Mouse (Mus musculus) MEL (cell line): ENCODE results near the gene Pak7. TPM values are rescaled to one million over a fixed set of nuclear protein-coding genes. Genes with fewer than 3 reads are reported as not detected.

ENCODE experiments used
- DNase-seq: peaks from one replicate; pipeline ENCODE4 v3.0.0; 2011; ENCODE audit warnings: low read depth, low spot score
- H3K27ac ChIP-seq: 2 replicates; pipeline ENCODE4 v1.5.1; 2012; ENCODE audit warnings: low read depth, mild to moderate bottlenecking, control low read depth, low read length, moderate library complexity; ENCODE audit not compliant: control insufficient read depth
- H3K27me3 ChIP-seq, 2 experiments: fragments of 150-350 bp in 1 of 2; sonication (generic) in 1 of 2; 2 replicates each; pipeline ENCODE4 v1.6.1; 2012; ENCODE audit warnings: low read length in 2 of 2, mild to moderate bottlenecking in 2 of 2, improper control_type of control experiment in 1 of 2, moderate library complexity in 1 of 2; ENCODE audit not compliant: insufficient read depth in 2 of 2, control insufficient read depth in 1 of 2
- H3K36me3 ChIP-seq, 2 experiments: 2 replicates each; pipeline ENCODE4 v1.6.1; 2012 to 2014; ENCODE audit warnings: low read length in 2 of 2, improper control_type of control experiment in 1 of 2, inconsistent platforms in 1 of 2, mild to moderate bottlenecking in 1 of 2; ENCODE audit not compliant: insufficient read depth in 2 of 2, control insufficient read depth in 1 of 2
- H3K4me1 ChIP-seq, 2 experiments: fragments of 150-350 bp in 1 of 2; sonication (generic) in 1 of 2; 2 replicates each; pipeline ENCODE4 v1.6.1; 2012; ENCODE audit warnings: low read length in 2 of 2, improper control_type of control experiment in 1 of 2, mild to moderate bottlenecking in 1 of 2; ENCODE audit not compliant: insufficient read depth in 2 of 2, control insufficient read depth in 1 of 2
- H3K4me3 ChIP-seq, 2 experiments: fragments of 150-350 bp in 1 of 2; sonication (generic) in 1 of 2; 2 replicates each; pipeline ENCODE4 v1.5.1; 2012; ENCODE audit warnings: low read depth in 2 of 2, low read length in 2 of 2, mild to moderate bottlenecking in 2 of 2, moderate library complexity in 2 of 2, control low read depth in 1 of 2, improper control_type of control experiment in 1 of 2; ENCODE audit not compliant: control insufficient read depth in 1 of 2, insufficient read depth in 1 of 2
- H3K79me2 ChIP-seq: 2 replicates; pipeline ENCODE4 v1.6.1; 2012; ENCODE audit warnings: mild to moderate bottlenecking, low read length, moderate library complexity; ENCODE audit not compliant: control insufficient read depth, poor library complexity, insufficient read depth
- H3K9ac ChIP-seq: 2 replicates; pipeline ENCODE4 v1.6.1; 2012; ENCODE audit warnings: low read depth, mild to moderate bottlenecking, control low read depth, low read length, moderate library complexity; ENCODE audit not compliant: control insufficient read depth, poor library complexity, severe bottlenecking
- H3K9me3 ChIP-seq: fragments of 150-350 bp; sonication (generic); replicated peaks from 2 replicates; pipeline ENCODE4 v1.6.1; 2012; ENCODE audit warnings: mild to moderate bottlenecking, low read length, improper control_type of control experiment, moderate library complexity; ENCODE audit not compliant: insufficient read depth
- BHLHE40 ChIP-seq: IDR thresholded peaks from 2 replicates; pipeline ENCODE4 v1.6.1; 2012; ENCODE audit warnings: low read depth, mild to moderate bottlenecking, inconsistent platforms, low read length, improper control_type of control experiment, borderline replicate concordance
- CHD1 ChIP-seq: IDR thresholded peaks from 2 replicates; pipeline ENCODE4 v1.6.1; 2012; ENCODE audit warnings: low read depth, mild to moderate bottlenecking, inconsistent platforms, low read length, improper control_type of control experiment
- CTCF ChIP-seq, 3 experiments: IDR thresholded peaks in 2 of 3; conservative IDR thresholded peaks in 1 of 3; 2 replicates each; pipeline ENCODE4 v1.5.1; 2011 to 2012; ENCODE audit warnings: low read length in 3 of 3, low read depth in 2 of 3, mild to moderate bottlenecking in 2 of 3, improper control_type of control experiment in 1 of 3, inconsistent platforms in 1 of 3, mixed read lengths in 1 of 3, moderate library complexity in 1 of 3; ENCODE audit not compliant: control insufficient read depth in 1 of 3, insufficient read depth in 1 of 3, poor library complexity in 1 of 3, severe bottlenecking in 1 of 3
- ELF1 ChIP-seq: IDR thresholded peaks from 2 replicates; pipeline ENCODE4 v1.6.1; 2014; ENCODE audit warnings: low read depth, mild to moderate bottlenecking, inconsistent platforms, low read length, improper control_type of control experiment, moderate library complexity
- EP300 ChIP-seq, 2 experiments: IDR thresholded peaks; 2 replicates each; pipeline ENCODE4 v1.6.1; 2011; ENCODE audit warnings: improper control_type of control experiment in 2 of 2, low read length in 2 of 2, low read depth in 1 of 2, mild to moderate bottlenecking in 1 of 2
- GATA1 ChIP-seq: IDR thresholded peaks from 2 replicates; pipeline ENCODE4 v1.6.1; 2011; ENCODE audit warnings: low read depth, low read length, improper control_type of control experiment
- HCFC1 ChIP-seq: IDR thresholded peaks from 2 replicates; pipeline ENCODE4 v1.6.1; 2012; ENCODE audit warnings: low read depth, mild to moderate bottlenecking, inconsistent platforms, low read length, improper control_type of control experiment, moderate library complexity
- KAT2A ChIP-seq: conservative IDR thresholded peaks from 2 replicates; pipeline ENCODE4 v1.6.1; 2012; ENCODE audit warnings: low read depth, low read length, improper control_type of control experiment, inconsistent platforms
- MAX ChIP-seq: IDR thresholded peaks from 2 replicates; pipeline ENCODE4 v1.6.1; 2011; ENCODE audit warnings: low read length, improper control_type of control experiment
- MAZ ChIP-seq: IDR thresholded peaks from 2 replicates; pipeline ENCODE4 v1.6.1; 2012; ENCODE audit warnings: low read depth, mild to moderate bottlenecking, inconsistent platforms, low read length, improper control_type of control experiment
- MXI1 ChIP-seq: IDR thresholded peaks from 2 replicates; pipeline ENCODE4 v1.6.1; 2011; ENCODE audit warnings: mild to moderate bottlenecking, low read depth, low read length, improper control_type of control experiment
- MYB ChIP-seq: IDR thresholded peaks from 2 replicates; pipeline ENCODE4 v1.6.1; 2011; ENCODE audit warnings: mild to moderate bottlenecking, low read depth, low read length, improper control_type of control experiment
- NELFE ChIP-seq: IDR thresholded peaks from 2 replicates; pipeline ENCODE4 v1.6.1; 2011; ENCODE audit warnings: low read depth, low read length, improper control_type of control experiment
- NRF1 ChIP-seq: IDR thresholded peaks from 2 replicates; pipeline ENCODE4 v1.6.1; 2014; ENCODE audit warnings: low read depth, mild to moderate bottlenecking, inconsistent platforms, low read length, improper control_type of control experiment, moderate library complexity; ENCODE audit not compliant: poor library complexity, insufficient read depth, severe bottlenecking
- POLR2AphosphoS5 ChIP-seq: IDR thresholded peaks from 2 replicates; pipeline ENCODE4 v1.6.1; 2012; ENCODE audit warnings: low read depth, borderline replicate concordance, mild to moderate bottlenecking, inconsistent platforms, low read length, moderate library complexity, mixed read lengths
- RAD21 ChIP-seq: IDR thresholded peaks from 2 replicates; pipeline ENCODE4 v1.6.1; 2011; ENCODE audit warnings: mild to moderate bottlenecking, low read depth, low read length, improper control_type of control experiment
- SIN3A ChIP-seq: IDR thresholded peaks from 2 replicates; pipeline ENCODE4 v1.6.1; 2012; ENCODE audit warnings: low read length, improper control_type of control experiment, inconsistent platforms
- TAL1 ChIP-seq: IDR thresholded peaks from 2 replicates; pipeline ENCODE4 v1.6.1; 2012; ENCODE audit warnings: mild to moderate bottlenecking, inconsistent platforms, low read length, moderate library complexity, mixed read lengths
- UBTF ChIP-seq: IDR thresholded peaks from 2 replicates; pipeline ENCODE4 v1.6.1; 2012; ENCODE audit warnings: low read depth, mild to moderate bottlenecking, inconsistent platforms, low read length, improper control_type of control experiment, moderate library complexity, borderline replicate concordance; ENCODE audit not compliant: insufficient read depth
- USF1 ChIP-seq: IDR thresholded peaks from 2 replicates; pipeline ENCODE4 v1.6.1; 2014; ENCODE audit warnings: low read depth, mild to moderate bottlenecking, inconsistent platforms, low read length, improper control_type of control experiment, moderate library complexity
- USF2 ChIP-seq, 2 experiments: IDR thresholded peaks; 2 replicates each; pipeline ENCODE4 v1.6.1; 2011 to 2012; ENCODE audit warnings: improper control_type of control experiment in 2 of 2, low read length in 2 of 2, borderline replicate concordance in 1 of 2, inconsistent platforms in 1 of 2, low read depth in 1 of 2, mild to moderate bottlenecking in 1 of 2; ENCODE audit not compliant: insufficient read depth in 1 of 2
- ZC3H11A ChIP-seq: IDR thresholded peaks from 2 replicates; pipeline ENCODE4 v1.6.1; 2012; ENCODE audit warnings: low read depth, mild to moderate bottlenecking, inconsistent platforms, low read length, improper control_type of control experiment
- ZKSCAN1 ChIP-seq: IDR thresholded peaks from 2 replicates; pipeline ENCODE4 v1.6.1; 2012; ENCODE audit warnings: low read depth, mild to moderate bottlenecking, inconsistent platforms, low read length, improper control_type of control experiment, moderate library complexity
- ZNF384 ChIP-seq: IDR thresholded peaks from 2 replicates; pipeline ENCODE4 v1.6.1; 2012; ENCODE audit warnings: low read depth, mild to moderate bottlenecking, inconsistent platforms, low read length, improper control_type of control experiment
- polyA plus RNA-seq, 2 experiments: library from polyadenylated mRNA; stranded (reverse) in 1 of 2; unstranded in 1 of 2; fragments of >175 nt in 1 of 2; fragments of >200 nt in 1 of 2; gene quantifications; 2 replicates each; pipeline versions ENCODE4 v1.2.1 to v1.2.4; 2012; ENCODE audit warnings: low replicate concordance in 2 of 2, low read depth in 1 of 2; ENCODE audit not compliant: insufficient read length in 2 of 2, insufficient read depth in 1 of 2, missing spikeins in 1 of 2
- total RNA-seq: library from RNA; depleted of rRNA; stranded (reverse); fragments of 300-350 nt; gene quantifications from 2 replicates; pipeline ENCODE4 v1.2.3, GENCODE M21; 2012

Gene Pak7
- total and polyA plus RNA-seq, 3 experiments: not detected

GRCm38 (mm10) chr2:136108124-136109037, 279.4 kb downstream of the Pak7 start:
- no peaks in the 10 kb centered on the region for H3K4me1 ChIP-seq
- no peak for DNase-seq

GRCm38 (mm10) chr2:136107597-136107996, 280.2 kb downstream of the Pak7 start:
- no peak overlapping the region for H3K9ac ChIP-seq
- TF ChIP-seq NELFE (no peak), TAL1 (no peak), RAD21 (no peak), UBTF (no peak), ZC3H11A (no peak), MXI1 (no peak), EP300 (IDR thresholded peaks at IDR 0.05; ENCODE audit: low read depth in 1 of 2, low read length in 2 of 2) (no peak), KAT2A (no peak), HCFC1 (no peak), MAZ (no peak), SIN3A (no peak), USF2 (IDR thresholded peaks at IDR 0.05; ENCODE audit: borderline replicate concordance in 1 of 2, insufficient read depth in 1 of 2, low read depth in 1 of 2, low read length in 2 of 2) (no peak), MYB (no peak), GATA1 (no peak), BHLHE40 (no peak), ZKSCAN1 (no peak), CHD1 (no peak), MAX (no peak)
- no peak overlapping the region for H3K27ac ChIP-seq
- H3K36me3 ChIP-seq: no peaks in the 10 kb centered on the region
- no peaks in the 10 kb centered on the region for H3K79me2 ChIP-seq
- no peaks in the 10 kb centered on the region for H3K4me1 ChIP-seq
- DNase-seq: no peak
- H3K9me3 ChIP-seq: no peaks in the 10 kb centered on the region
- H3K4me3 ChIP-seq: no peak overlapping the region
- no peaks in the 10 kb centered on the region for H3K27me3 ChIP-seq

More at GRCm38 (mm10) chr2:136108124-136109037, 279.4 kb downstream of the Pak7 start:
- Histone ChIP-seq H3K9me3 (no peaks in the 10 kb centered on the region), H3K27me3 (no peaks in the 10 kb centered on the region), H3K36me3 (no peaks in the 10 kb centered on the region), H3K27ac (no peak overlapping the region), H3K79me2 (no peaks in the 10 kb centered on the region), H3K4me3 (no peak overlapping the region), H3K9ac (no peak overlapping the region)
- no peak for TF ChIP-seq NRF1
- TF ChIP-seq POLR2AphosphoS5: no peak
- no peak for TF ChIP-seq GATA1
- TF ChIP-seq ELF1: no peak
- TF ChIP-seq EP300 (IDR thresholded peaks at IDR 0.05; ENCODE audit: low read depth in 1 of 2, low read length in 2 of 2): no peak
- no peak for TF ChIP-seq USF1
- no peak for TF ChIP-seq CTCF (IDR thresholded peaks at IDR 0.05 in 2 of 3, conservative IDR thresholded peaks at IDR 0.05 in 1 of 3; ENCODE audit: control insufficient read depth in 1 of 3, insufficient read depth in 1 of 3, low read depth in 2 of 3, low read length in 3 of 3, poor library complexity in 1 of 3, severe bottlenecking in 1 of 3)
- no peak for TF ChIP-seq ZNF384
- TF ChIP-seq KAT2A: no peak
